Mouse (Mus musculus) kidney, adult 2 months (tissue): ENCODE results near the gene Tnfrsf22.

Experiments used
- CTCF ChIP-seq: fragments of 200-500 bp; conservative IDR thresholded peaks from 2 replicates; pipeline ENCODE4 v1.5.1; 2011; ENCODE audit warnings: low read depth, mild to moderate bottlenecking, control low read depth, low read length, moderate library complexity, mixed read lengths; ENCODE audit not compliant: insufficient read depth, insufficient read length
- POLR2A ChIP-seq: fragments of 200-500 bp; IDR thresholded peaks from one replicate; pipeline ENCODE4 v1.6.1; 2011; ENCODE audit warnings: low read depth, low read length, control low read depth

GRCm38 (mm10) chr7:143692746-143693510, 43.5 kb upstream of the Tnfrsf22 start:
- TF ChIP-seq CTCF (no peak), POLR2A (no peak)
